Mouse (Mus musculus) ES-CJ7 (cell line): ENCODE results near the gene Phxr2.

ENCODE experiments used
- DNase-seq: peaks from one replicate; pipeline ENCODE4 v3.0.0; 2011; ENCODE audit warnings: low read depth, low spot score

The Phxr2 gene

GRCm38 (mm10) chr10:99095114-99095513, 31.0 kb downstream of the Phxr2 start:
- no peak for DNase-seq

- no peak for DNase-seq
Observed at GRCm38 (mm10) chr10:99093364-99093763, 32.8 kb downstream of the Phxr2 start.

DNA sequence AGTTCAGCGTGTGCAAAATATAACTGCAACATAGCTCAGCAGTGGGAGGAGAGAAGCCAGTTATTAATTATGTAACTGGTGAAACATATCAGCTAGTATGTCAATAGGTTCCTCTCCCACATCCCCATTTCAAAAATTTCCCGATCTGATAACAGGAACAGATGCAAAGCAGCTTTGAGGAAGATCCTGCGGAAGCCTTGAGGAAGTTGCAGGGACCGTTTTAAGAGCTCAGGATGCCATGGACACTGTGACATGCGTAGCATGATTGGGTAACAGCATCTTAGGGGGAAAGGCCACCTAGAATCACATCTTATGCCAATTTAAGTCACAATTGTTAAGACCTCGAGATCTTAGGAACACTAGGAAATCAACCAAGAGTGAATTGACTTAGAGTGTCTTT, 36.2 kb downstream of the Phxr2 start:
- DNase-seq: no peak

GRCm38 (mm10) chr10:99086029-99086428, 40.1 kb downstream of the Phxr2 start:
- DNase-seq: no peak

DNA sequence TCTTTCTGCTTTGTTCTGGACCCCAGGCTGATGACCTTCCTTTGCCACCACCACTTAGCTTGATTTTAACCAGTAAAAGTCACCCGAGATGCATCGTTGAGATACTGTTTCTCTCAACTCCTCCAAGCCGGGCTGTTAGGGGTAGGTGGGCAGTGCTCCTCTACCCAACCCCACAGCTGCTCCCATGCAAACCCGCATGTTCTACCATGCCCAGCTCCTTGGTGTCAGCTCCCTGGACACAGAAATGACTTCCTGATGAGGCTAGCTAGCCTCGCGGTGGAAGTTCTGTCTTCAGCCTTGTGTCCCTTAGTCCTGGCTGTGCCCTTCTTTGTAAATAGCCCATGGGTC, 40.9 kb downstream of the Phxr2 start:
- no peak for DNase-seq

GRCm38 (mm10) chr10:99084397-99085239, 41.5 kb downstream of the Phxr2 start:
- DNase-seq: peak; percentile 91

DNA sequence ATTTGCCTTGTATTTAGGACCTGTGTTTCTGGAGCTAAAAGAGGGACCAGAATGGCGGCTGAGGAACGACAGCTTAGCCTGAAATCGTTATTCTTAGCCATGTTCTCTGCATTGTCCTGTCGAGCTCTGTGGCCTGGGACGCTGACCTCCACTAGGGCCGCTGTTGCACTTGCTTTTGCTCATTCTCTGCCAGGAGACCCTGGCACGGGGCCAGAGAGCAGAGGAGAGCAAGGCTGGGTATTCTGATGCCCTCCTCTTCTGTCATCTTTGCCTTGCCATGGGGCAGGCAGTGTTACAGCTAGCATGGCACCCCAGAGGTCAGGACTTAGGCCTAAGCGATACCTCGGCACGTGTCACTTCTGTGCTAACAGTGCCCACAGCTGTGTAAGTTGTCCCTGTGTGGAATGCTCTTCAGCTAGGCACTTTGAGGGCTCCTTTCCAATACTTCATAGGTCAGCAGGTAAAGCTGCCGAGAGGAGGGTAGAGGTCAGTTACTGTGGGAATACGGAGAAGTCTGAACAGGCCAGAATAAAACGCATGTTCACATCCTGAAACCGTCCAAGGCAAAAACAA, 42.6 kb downstream of the Phxr2 start:
- DNase-seq: no peak

- no peak for DNase-seq
Observed at GRCm38 (mm10) chr10:99081569-99081990, 44.5 kb downstream of the Phxr2 start.

DNA sequence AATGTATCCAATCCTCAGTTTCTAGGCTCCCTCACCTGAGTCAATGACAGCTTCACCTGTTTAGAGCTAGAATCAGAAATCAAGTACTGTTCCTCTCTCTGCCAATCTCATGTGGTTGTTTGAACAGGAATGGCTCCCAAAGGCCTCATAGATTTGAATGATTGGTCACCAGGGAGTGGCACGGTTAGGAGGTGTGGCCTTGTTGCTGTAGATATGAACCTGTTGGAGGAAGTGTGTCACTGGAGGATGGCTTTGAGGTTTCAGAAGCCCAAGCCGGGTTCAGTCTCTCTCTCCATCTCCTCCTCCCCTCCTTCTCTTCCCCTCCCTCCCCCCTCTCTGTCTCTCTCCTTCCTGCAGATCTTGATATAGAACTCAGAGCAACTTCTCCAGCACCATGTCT, 47.5 kb downstream of the Phxr2 start:
- no peak for DNase-seq

GRCm38 (mm10) chr10:99076113-99076895, 49.8 kb downstream of the Phxr2 start:
- no peak for DNase-seq
